In genomic region chr15:96493573-96493972, GRCm38 (mm10) we compare ENCODE assay signal across 17 mouse cellular contexts.
"Had no signal": no experiment of that assay in that cellular context is flagged by ENCODE, and none has a peak within 500 bp of the region (broad histone marks: within the 10 kb centered on the region; RNA-seq: fewer than 3 reads in every experiment).

No protein-coding gene starts in this region.

- H3K9me3 ChIP-seq: lung, embryonic 15.5 days; midbrain, embryonic 13.5 days; midbrain, embryonic 15.5 days; neural tube, embryonic 12.5 days; stomach, embryonic 15.5 days had no signal

- H3K27ac ChIP-seq: lung, embryonic 15.5 days; macrophage; midbrain, embryonic 13.5 days; midbrain, embryonic 15.5 days; neural tube, embryonic 12.5 days; stomach, embryonic 15.5 days; stomach, postnatal 0 days had no signal

- ATAC-seq: lung, postnatal 0 days; midbrain, embryonic 13.5 days; midbrain, embryonic 15.5 days had no signal

- H3K36me3 ChIP-seq: lung, embryonic 15.5 days; midbrain, embryonic 13.5 days; midbrain, embryonic 15.5 days; neural tube, embryonic 12.5 days; stomach, embryonic 15.5 days had no signal

- H3K9ac ChIP-seq: lung, embryonic 15.5 days; midbrain, embryonic 13.5 days; midbrain, embryonic 15.5 days; neural tube, embryonic 12.5 days; stomach, embryonic 15.5 days had no signal

- DNase-seq: lung, adult 2 months; lung, postnatal 14 days; lung, postnatal 36 days; right cerebral cortex, postnatal 14 days; thymus, adult 2 months; thymus, postnatal 25 days; thymus, postnatal 4 days had no signal

- H3K4me1 ChIP-seq: lung, embryonic 15.5 days had no signal

- H3K4me3 ChIP-seq: lung, embryonic 15.5 days; megakaryocyte, embryonic 14.5 days; midbrain, embryonic 13.5 days; midbrain, embryonic 15.5 days; neural tube, embryonic 12.5 days; stomach, embryonic 15.5 days had no signal

- H3K27me3 ChIP-seq: lung, embryonic 15.5 days; megakaryocyte, embryonic 14.5 days; midbrain, embryonic 13.5 days; midbrain, embryonic 15.5 days; neural tube, embryonic 12.5 days; stomach, embryonic 15.5 days had no signal

- H3K4me2 ChIP-seq: lung, embryonic 15.5 days; midbrain, embryonic 11.5 days; midbrain, embryonic 13.5 days; midbrain, embryonic 15.5 days; neural tube, embryonic 12.5 days; stomach, embryonic 15.5 days had no signal
